ENCODE assay signal across 18 mouse cellular contexts in the genomic region with DNA sequence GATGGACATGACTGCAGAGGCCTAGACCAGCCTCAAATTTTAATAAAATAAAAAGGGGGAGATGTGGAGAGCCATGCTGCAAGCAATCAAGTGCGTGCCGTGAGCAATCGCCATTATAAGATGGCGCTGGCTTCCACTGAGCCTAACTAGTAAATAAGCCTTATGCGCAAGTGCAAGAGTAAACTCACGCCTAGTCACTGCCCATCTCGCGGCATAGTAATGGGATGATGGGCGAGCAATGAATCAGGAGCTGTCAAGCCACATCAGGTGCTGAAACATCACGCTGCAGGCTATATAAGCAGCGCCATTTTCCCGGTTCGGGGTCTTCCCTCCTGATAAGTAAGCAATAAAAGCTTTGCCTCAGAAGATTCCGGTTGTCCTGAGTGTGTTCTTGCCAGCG. TPM values are rescaled to one million over a fixed set of nuclear protein-coding genes. Genes with fewer than 3 reads are reported as not detected.
DNase-seq lines count a peak whose midpoint lies in the region.
"Had no signal": no experiment of that assay in that cellular context is flagged by ENCODE, and none has a peak within 500 bp of the region (broad histone marks: within the 10 kb centered on the region; RNA-seq: fewer than 3 reads in every experiment).

No protein-coding gene starts in this region.

- DNase-seq in adrenal gland, postnatal 25 days: peak; percentile 2
- peak; percentile 11 for DNase-seq in kidney, adult 11 months
- DNase-seq in spleen, postnatal 4 days (ENCODE audit: low spot score in 2 of 2): peak; percentile 26 to 72
- DNase-seq in thymus, postnatal 25 days: peak; percentile 6
- DNase-seq in urinary bladder, adult 2 months (ENCODE audit: low spot score): peak; percentile 31

RNA-seq across cellular contexts. Expression of gene Zfp987, which starts 33.5 kb away (rescaled TPM):
- 0.33 TPM in 1 of 2 replicates, not detected in the other for total RNA-seq in adrenal gland, postnatal 25 days (2021)
- 0.12 and 0.17 TPM in 2 replicates for polyA plus RNA-seq in urinary bladder, adult 2 months (2012; rRNA removed)
- total RNA-seq: adrenal gland, adult 18-20 months; adrenal gland, postnatal 14 days; adrenal gland, postnatal 4 days had no signal
- polyA plus RNA-seq: brain, embryonic 14.5 days; C2C12; embryonic facial prominence, embryonic 13.5 days; embryonic facial prominence, embryonic 15.5 days; erythroblast, embryonic 14.5 days; forebrain, embryonic 10.5 days; forebrain, embryonic 12.5 days; forebrain, embryonic 14.5 days; forebrain, embryonic 16.5 days; G1E had no signal

Comparison
In these comparisons a context has a peak if more than half of its experiments do, and no peak if none do; other contexts are left out.
1. Peak in every context shown above with its lines: DNase-seq.